Mouse (Mus musculus): ENCODE data around the gene Zbtb22. TPM values are rescaled to one million over a fixed set of nuclear protein-coding genes. Genes with fewer than 3 reads are reported as not detected.
A peak's percentile ranks its signal among the peaks of the same experiment; 100 is the strongest.

Gene Zbtb22
- polyA plus RNA-seq, 1 experiment from 2014 or later = 6.5 TPM

GRCm38 (mm10) chr17:33954646-33955554 is 39.2 kb downstream of the Zbtb22 start:
- peaks cover 25% of the 10 kb centered on the region for H3K36me3 ChIP-seq (ENCODE audit: control insufficient read depth, insufficient read depth, low read length)
- no peak; the same call in 1 of the 2 replicates for ATAC-seq (ENCODE audit: low read depth)
- H3K27me3 ChIP-seq (ENCODE audit: control insufficient read depth, insufficient read depth, low read length) = no peaks in the 10 kb centered on the region
- H3K4me2 ChIP-seq (ENCODE audit: low read depth, low read length) = peak overlapping the region; percentile 98
- H3K27ac ChIP-seq (ENCODE audit: low read depth, low read length) = peak overlapping the region; percentile 91
- peak overlapping the region; percentile 91 for H3K9ac ChIP-seq (replicated peaks; ENCODE audit: low read depth, low read length)
- H3K4me1 ChIP-seq (ENCODE audit: control insufficient read depth, insufficient read depth, low read length) = peaks cover 39% of the 10 kb centered on the region
- H3K9me3 ChIP-seq (ENCODE audit: control insufficient read depth, low read length) = no peaks in the 10 kb centered on the region
- WGBS = 1% methylated on average over 33 of the region's 33 CpGs
- H3K4me3 ChIP-seq (ENCODE audit: low read depth, low read length) = peak overlapping the region; percentile 96

GRCm38 (mm10) chr17:33955555-33956214 is 40.0 kb downstream of the Zbtb22 start, which contains the start of the genes Vps52 and Rps18:
Gene Vps52, plus strand, starts transcription at chr17:33955812.
Gene Rps18, minus strand, starts transcription at chr17:33956001.
- ATAC-seq (ENCODE audit: low read depth) = peak; percentile 90
- peak within 1 kb of the TSS; percentile 98 for H3K4me2 ChIP-seq (ENCODE audit: low read depth, low read length)
- under 1% methylated on average over 50 of the region's 50 CpGs for WGBS
- H3K4me1 ChIP-seq (ENCODE audit: control insufficient read depth, insufficient read depth, low read length) = peaks cover 31% of the 10 kb centered on the region
- H3K36me3 ChIP-seq (ENCODE audit: control insufficient read depth, insufficient read depth, low read length) = peaks cover 30% of the 10 kb centered on the region
- H3K9me3 ChIP-seq (ENCODE audit: control insufficient read depth, low read length) = no peaks in the 10 kb centered on the region
- H3K4me3 ChIP-seq (ENCODE audit: low read depth, low read length) = peak within 1 kb of the TSS; percentile 96
- H3K27ac ChIP-seq (ENCODE audit: low read depth, low read length) = peak within 1 kb of the TSS; percentile 91
- H3K9ac ChIP-seq (replicated peaks; ENCODE audit: low read depth, low read length) = peak within 1 kb of the TSS; percentile 91
- no peaks in the 10 kb centered on the region for H3K27me3 ChIP-seq (ENCODE audit: control insufficient read depth, insufficient read depth, low read length)

GRCm38 (mm10) chr17:33956336-33956735 is 40.6 kb downstream of the Zbtb22 start:
- Histone ChIP-seq H3K9me3 (ENCODE audit: control insufficient read depth, low read length) (no peaks in the 10 kb centered on the region), H3K36me3 (ENCODE audit: control insufficient read depth, insufficient read depth, low read length) (peaks cover 30% of the 10 kb centered on the region), H3K4me2 (ENCODE audit: low read depth, low read length) (peak overlapping the region; percentile 88), H3K4me1 (ENCODE audit: control insufficient read depth, insufficient read depth, low read length) (peaks cover 27% of the 10 kb centered on the region), H3K27me3 (ENCODE audit: control insufficient read depth, insufficient read depth, low read length) (no peaks in the 10 kb centered on the region), H3K27ac (ENCODE audit: low read depth, low read length) (peak overlapping the region; percentile 91), H3K9ac (replicated peaks; ENCODE audit: low read depth, low read length) (peak overlapping the region; percentile 66), H3K4me3 (ENCODE audit: low read depth, low read length) (peak overlapping the region; percentile 96)
- ATAC-seq (ENCODE audit: low read depth) = no peak
- WGBS = 7% methylated on average over 10 of the region's 10 CpGs

- no peak overlapping the region for H3K4me3 ChIP-seq (ENCODE audit: low read depth, low read length)
- ATAC-seq (ENCODE audit: low read depth) = no peak
- H3K4me1 ChIP-seq (ENCODE audit: control insufficient read depth, insufficient read depth, low read length) = peaks cover 20% of the 10 kb centered on the region
- no peak overlapping the region for H3K9ac ChIP-seq (replicated peaks; ENCODE audit: low read depth, low read length)
- no peak overlapping the region for H3K4me2 ChIP-seq (ENCODE audit: low read depth, low read length)
- WGBS = 87% methylated on average over 6 of the region's 6 CpGs
- no peaks in the 10 kb centered on the region for H3K9me3 ChIP-seq (ENCODE audit: control insufficient read depth, low read length)
- H3K36me3 ChIP-seq (ENCODE audit: control insufficient read depth, insufficient read depth, low read length) = peaks cover 35% of the 10 kb centered on the region
- H3K27ac ChIP-seq (ENCODE audit: low read depth, low read length) = no peak overlapping the region
- H3K27me3 ChIP-seq (ENCODE audit: control insufficient read depth, insufficient read depth, low read length) = no peaks in the 10 kb centered on the region
These were observed 41.8 kb downstream of the Zbtb22 start for GRCm38 (mm10) chr17:33957493-33957892.

GRCm38 (mm10) chr17:33958451-33958850 is 42.7 kb downstream of the Zbtb22 start:
- H3K27ac ChIP-seq (ENCODE audit: low read depth, low read length) = no peak overlapping the region
- 94% methylated on average over 11 of the region's 11 CpGs for WGBS
- H3K36me3 ChIP-seq (ENCODE audit: control insufficient read depth, insufficient read depth, low read length) = peaks cover 40% of the 10 kb centered on the region
- no peak for ATAC-seq (ENCODE audit: low read depth)
- no peak overlapping the region for H3K9ac ChIP-seq (replicated peaks; ENCODE audit: low read depth, low read length)
- H3K4me2 ChIP-seq (ENCODE audit: low read depth, low read length) = no peak overlapping the region
- peaks cover 19% of the 10 kb centered on the region for H3K4me1 ChIP-seq (ENCODE audit: control insufficient read depth, insufficient read depth, low read length)
- no peaks in the 10 kb centered on the region for H3K27me3 ChIP-seq (ENCODE audit: control insufficient read depth, insufficient read depth, low read length)
- H3K9me3 ChIP-seq (ENCODE audit: control insufficient read depth, low read length) = no peaks in the 10 kb centered on the region
- no peak overlapping the region for H3K4me3 ChIP-seq (ENCODE audit: low read depth, low read length)

GRCm38 (mm10) chr17:33959135-33959534 is 43.4 kb downstream of the Zbtb22 start:
- WGBS = 97% methylated on average over 13 of the region's 13 CpGs
- H3K27me3 ChIP-seq (ENCODE audit: control insufficient read depth, insufficient read depth, low read length) = no peaks in the 10 kb centered on the region
- no peak overlapping the region for H3K4me2 ChIP-seq (ENCODE audit: low read depth, low read length)
- H3K27ac ChIP-seq (ENCODE audit: low read depth, low read length) = no peak overlapping the region
- no peak for ATAC-seq (ENCODE audit: low read depth)
- H3K36me3 ChIP-seq (ENCODE audit: control insufficient read depth, insufficient read depth, low read length) = peaks cover 38% of the 10 kb centered on the region
- no peak overlapping the region for H3K9ac ChIP-seq (replicated peaks; ENCODE audit: low read depth, low read length)
- peaks cover 13% of the 10 kb centered on the region for H3K4me1 ChIP-seq (ENCODE audit: control insufficient read depth, insufficient read depth, low read length)
- H3K9me3 ChIP-seq (ENCODE audit: control insufficient read depth, low read length) = no peaks in the 10 kb centered on the region
- H3K4me3 ChIP-seq (ENCODE audit: low read depth, low read length) = no peak overlapping the region

GRCm38 (mm10) chr17:33959948-33960347 is 44.2 kb downstream of the Zbtb22 start:
- no peak overlapping the region for H3K9ac ChIP-seq (replicated peaks; ENCODE audit: low read depth, low read length)
- 95% methylated on average over 15 of the region's 15 CpGs for WGBS
- peaks cover 5% of the 10 kb centered on the region; the same call in 1 of the 2 replicates for H3K4me1 ChIP-seq (ENCODE audit: control insufficient read depth, insufficient read depth, low read length)
- H3K27ac ChIP-seq (ENCODE audit: low read depth, low read length) = no peak overlapping the region
- peaks cover 40% of the 10 kb centered on the region for H3K36me3 ChIP-seq (ENCODE audit: control insufficient read depth, insufficient read depth, low read length)
- H3K27me3 ChIP-seq (ENCODE audit: control insufficient read depth, insufficient read depth, low read length) = no peaks in the 10 kb centered on the region
- no peak overlapping the region for H3K4me2 ChIP-seq (ENCODE audit: low read depth, low read length)
- H3K9me3 ChIP-seq (ENCODE audit: control insufficient read depth, low read length) = no peaks in the 10 kb centered on the region
- H3K4me3 ChIP-seq (ENCODE audit: low read depth, low read length) = no peak overlapping the region
- ATAC-seq (ENCODE audit: low read depth) = no peak

- no peak overlapping the region for H3K9ac ChIP-seq (replicated peaks; ENCODE audit: low read depth, low read length)
- H3K4me2 ChIP-seq (ENCODE audit: low read depth, low read length) = no peak overlapping the region
- H3K4me1 ChIP-seq (ENCODE audit: control insufficient read depth, insufficient read depth, low read length) = no peaks in the 10 kb centered on the region
- H3K27me3 ChIP-seq (ENCODE audit: control insufficient read depth, insufficient read depth, low read length) = no peaks in the 10 kb centered on the region
- H3K36me3 ChIP-seq (ENCODE audit: control insufficient read depth, insufficient read depth, low read length) = peaks cover 54% of the 10 kb centered on the region
- H3K4me3 ChIP-seq (ENCODE audit: low read depth, low read length) = no peak overlapping the region
- H3K27ac ChIP-seq (ENCODE audit: low read depth, low read length) = no peak overlapping the region
- no peaks in the 10 kb centered on the region for H3K9me3 ChIP-seq (ENCODE audit: control insufficient read depth, low read length)
- no peak for ATAC-seq (ENCODE audit: low read depth)
- 97% methylated on average over 7 of the region's 7 CpGs for WGBS
These were observed 47.2 kb downstream of the Zbtb22 start for GRCm38 (mm10) chr17:33962876-33963275.
